Mouse (Mus musculus) lung, postnatal 14 days (tissue): ENCODE measurements around the gene Mrtfa.

ENCODE experiments used
- DNase-seq: peaks from one replicate; pipeline ENCODE4 v3.0.0; 2021

Mrtfa gene

DNA sequence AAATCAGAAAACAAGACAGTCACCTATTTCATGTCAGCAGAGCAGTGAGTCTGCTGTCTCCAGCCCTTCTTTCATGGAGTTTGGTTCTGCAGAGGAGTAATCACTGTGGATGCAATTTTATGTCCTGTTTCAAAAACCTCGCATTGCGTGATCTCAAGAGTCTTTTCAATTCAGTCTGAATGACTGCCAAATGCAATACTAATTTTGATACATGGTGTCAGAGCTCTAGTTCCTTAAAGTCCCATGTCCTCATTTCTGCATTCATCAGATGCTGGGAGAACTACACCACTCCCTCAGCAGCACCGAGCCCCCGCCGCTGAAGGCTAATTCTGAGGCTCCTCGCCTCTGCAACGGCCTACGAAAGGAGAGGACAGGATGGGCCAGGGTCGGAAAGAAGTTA, 166.7 kb downstream of the Mrtfa start:
- no peak for DNase-seq

DNA sequence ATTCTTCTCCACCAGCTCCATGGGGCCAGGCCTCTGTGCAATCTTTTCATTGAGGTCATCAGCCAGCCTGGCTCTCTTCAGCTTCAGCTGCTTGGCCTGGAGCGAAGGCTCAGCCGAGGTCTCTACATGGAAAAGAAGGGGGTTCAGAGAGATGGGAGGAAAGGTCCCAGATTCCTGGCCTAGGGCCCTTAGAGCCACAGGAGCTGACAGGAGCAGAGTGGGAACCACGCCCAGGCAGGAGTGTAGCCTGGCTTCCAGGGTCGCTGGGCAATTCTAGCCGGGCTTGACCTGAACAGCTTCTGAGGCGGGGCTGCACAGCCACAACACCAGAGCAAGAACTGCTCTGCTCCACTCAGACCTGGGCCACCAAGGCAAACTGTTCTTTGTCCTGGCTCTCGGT, 168.1 kb downstream of the Mrtfa start:
- no peak for DNase-seq

GRCm38 (mm10) chr15:81021377-81021776, 169.2 kb downstream of the Mrtfa start:
- no peak for DNase-seq

DNA sequence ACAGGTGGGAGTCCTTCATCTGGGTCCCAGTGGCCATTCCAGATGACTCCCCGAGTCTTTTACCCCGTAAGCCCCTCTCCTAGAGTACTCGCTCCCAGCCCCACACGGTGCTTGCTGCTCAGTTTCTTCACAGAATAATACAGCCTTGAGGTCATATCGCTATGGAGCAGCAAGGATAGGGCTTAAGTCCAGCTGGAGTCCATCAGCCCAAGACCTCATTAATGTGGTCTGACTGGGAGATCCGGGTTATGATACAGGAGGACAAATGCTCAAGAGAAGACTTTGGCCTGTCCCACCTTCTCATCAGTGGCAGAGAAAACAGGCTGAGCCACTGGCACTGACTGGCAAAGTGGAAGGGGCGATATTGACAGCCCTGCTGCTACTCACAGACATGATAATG, 173.2 kb downstream of the Mrtfa start:
- DNase-seq, result peak; percentile 47

DNA sequence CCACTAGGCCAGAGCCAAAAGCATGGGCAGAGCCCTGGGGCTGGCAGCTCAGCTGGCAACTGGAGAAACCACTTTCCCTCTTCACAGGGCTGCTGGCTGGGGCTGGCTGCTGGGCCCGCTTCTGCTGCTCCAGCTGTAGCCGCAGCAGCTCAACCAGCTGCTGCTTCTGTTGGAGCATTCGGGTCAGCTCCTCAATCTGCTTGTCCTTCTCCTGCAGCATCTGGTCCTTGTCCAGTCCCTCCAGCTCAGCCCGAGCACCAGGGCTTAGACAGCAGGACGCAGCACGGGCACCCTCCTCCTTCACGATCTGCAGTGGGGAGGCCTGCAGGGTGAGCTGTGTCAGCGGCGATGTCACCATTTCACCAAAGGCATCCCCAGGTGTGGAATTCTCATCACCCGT, 174.1 kb downstream of the Mrtfa start:
- no peak for DNase-seq

DNA sequence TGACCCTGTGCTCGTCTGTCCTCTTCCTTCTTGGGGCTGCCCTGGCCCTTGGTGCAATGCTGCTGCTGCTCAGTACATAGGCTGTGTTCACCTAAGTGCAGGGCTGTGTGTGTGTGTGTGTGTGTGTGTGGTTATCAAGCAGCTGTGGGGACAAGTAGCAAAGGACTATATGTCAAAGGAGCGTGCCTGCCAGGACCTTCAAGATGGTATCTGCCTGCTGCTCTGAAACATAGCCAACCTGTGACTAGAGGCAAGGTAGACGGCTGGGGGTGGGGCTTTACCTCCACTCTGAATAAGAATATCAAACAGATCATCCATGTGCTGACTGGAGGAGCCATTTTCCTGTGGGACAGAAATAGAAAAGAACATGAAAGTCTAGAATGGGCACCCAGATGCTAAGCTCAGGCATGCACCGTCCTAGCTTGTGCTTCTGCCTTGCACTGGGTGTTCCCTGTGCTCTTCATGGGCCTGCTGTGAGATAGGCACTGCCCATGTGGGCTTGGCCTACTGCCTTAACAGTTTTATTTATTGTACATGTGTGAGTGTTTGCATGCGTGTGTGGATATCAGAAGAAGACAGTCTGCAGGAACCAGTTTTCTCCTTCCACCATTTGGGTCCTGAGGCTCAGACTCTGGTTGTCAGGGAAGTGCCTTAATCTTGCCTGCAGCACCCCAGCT, 175.4 kb downstream of the Mrtfa start:
- no peak for DNase-seq

DNA sequence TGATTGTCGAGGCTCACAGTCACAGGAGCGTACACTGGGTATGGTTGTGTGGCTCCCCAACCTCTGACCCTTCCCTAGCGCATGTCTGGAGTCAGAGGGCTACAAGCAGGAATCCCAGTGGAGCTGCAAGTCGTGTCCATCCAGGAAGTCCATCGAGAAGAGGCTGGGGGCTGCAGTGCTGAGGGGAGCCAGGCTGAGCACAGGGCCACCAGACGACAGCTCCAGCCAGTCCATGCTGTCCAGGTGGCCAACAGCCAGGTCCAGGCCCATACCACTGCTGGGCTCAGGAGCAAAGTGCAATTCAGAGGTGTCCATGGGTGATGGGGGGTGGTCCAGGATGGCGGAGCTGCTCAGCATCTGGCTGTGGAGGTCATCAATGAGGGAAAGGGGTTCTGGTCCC, 177.4 kb downstream of the Mrtfa start:
- no peak for DNase-seq

DNA sequence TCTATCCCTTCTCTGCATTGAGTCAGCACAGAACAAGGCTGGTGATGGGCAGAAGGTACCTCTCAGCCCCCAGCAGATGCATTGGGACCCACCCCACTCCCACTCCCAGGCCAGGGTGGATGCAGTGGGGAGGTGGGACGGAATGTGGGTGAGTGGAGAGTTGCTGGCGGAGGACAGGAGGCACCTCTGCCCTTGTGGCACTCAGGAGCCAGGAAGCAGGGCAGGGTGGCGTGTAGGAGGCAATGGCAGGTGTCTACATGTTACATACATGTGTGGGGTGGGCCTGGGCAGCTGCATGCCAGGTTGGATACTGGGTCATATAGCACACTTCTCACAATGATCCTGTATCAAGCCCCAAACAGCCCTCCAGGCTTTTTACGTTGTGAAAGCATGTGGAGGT, 178.2 kb downstream of the Mrtfa start:
- DNase-seq, result no peak

DNA sequence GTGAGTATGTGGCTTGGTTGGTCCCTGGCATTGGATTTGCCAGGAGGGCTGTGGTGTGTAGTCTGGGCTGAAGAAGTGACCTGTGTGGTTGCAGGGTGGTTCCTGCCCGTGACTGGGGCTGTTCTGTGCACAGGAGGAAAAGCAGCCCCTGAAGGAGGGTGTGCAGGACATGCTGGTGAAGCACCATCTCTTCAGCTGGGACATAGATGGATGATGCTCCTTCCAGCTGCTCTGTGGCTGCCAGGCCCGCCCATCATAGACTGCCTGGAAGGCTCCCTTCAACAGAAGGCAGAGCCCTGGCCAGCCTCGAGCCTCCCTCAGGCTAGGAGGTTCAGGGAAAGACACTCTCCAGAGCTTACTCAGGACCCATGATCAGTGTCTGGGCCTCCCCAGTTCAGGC, 179.0 kb downstream of the Mrtfa start:
- DNase-seq, result no peak

DNA sequence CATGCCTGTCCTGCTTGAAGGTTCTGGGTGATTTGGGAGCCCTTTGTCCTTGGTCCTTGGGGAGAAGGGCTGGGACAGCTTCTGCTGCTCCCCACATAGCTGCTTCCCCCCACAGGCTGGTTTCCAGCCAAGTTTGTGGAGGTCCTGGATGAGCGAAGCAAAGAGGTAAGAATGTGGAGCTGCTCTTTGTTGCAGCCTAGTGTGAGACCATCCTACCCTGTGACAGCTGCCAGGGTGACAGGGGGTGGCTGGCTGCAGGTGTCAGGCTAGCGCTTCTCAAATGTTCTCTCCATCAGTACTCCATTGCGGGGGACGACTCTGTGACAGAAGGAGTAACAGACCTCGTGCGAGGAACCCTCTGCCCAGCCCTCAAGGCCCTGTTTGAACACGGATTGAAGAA, 180.4 kb downstream of the Mrtfa start:
- no peak for DNase-seq

DNA sequence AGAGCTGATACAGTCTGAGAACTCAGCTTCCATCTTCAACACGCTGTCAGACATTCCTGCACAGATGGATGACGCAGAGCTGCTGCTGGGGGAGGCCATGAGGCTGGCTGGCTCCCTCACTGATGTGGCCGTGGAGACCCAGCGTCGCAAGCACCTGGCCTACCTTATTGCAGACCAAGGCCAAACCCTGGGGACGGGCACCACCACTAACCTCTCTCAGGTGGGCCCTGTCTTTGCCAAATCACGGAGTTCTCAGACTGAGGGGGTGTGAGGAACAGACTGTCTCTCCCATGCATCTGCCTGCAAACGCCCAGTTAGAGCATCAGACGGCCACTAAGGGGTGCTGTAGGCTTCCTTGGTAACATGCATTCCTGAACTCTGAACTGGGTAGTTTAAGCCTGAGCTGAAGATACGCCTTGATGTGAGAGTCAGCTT, 181.9 kb downstream of the Mrtfa start:
- peak; percentile 36 for DNase-seq

DNA sequence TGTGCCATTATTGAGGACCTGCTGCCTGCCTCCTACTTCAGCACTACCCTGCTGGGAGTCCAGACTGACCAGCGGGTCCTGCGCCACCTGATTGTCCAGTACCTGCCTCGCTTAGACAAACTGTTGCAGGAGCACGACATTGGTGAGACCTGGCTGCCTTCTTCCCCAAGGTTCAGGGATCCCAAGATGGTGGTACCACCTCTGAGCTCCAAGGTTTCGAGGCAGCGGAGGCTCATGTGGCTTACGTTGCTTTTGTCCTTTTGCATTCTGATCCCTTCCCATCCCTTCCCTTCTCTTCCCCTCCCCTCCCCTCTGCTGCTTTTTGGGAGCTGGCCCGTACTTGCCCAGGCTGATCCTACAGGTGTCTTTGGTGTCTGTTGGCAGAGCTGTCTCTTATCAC, 182.7 kb downstream of the Mrtfa start:
- DNase-seq, result no peak

DNA sequence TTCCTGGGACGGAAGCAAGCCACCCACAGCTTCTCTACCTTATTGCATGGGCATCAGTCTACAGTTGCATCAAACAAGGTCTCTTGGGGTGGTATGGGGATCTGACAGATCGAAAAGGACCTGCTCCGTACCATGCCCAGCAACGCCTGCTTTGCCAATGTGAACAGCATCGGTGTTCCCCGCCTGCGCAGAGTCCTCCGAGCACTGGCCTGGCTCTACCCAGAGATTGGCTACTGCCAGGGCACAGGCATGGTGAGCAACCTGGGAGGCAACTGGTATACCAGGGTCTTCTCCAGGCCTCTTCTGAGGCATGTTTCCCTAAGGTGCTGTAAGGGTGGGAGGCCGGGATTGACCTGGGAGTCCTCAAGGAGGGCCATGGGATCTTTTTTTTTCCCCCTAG, 183.2 kb downstream of the Mrtfa start:
- DNase-seq, result no peak

- DNase-seq, result no peak
These were observed 184.3 kb downstream of the Mrtfa start for GRCm38 (mm10) chr15:81006127-81006735.

DNA sequence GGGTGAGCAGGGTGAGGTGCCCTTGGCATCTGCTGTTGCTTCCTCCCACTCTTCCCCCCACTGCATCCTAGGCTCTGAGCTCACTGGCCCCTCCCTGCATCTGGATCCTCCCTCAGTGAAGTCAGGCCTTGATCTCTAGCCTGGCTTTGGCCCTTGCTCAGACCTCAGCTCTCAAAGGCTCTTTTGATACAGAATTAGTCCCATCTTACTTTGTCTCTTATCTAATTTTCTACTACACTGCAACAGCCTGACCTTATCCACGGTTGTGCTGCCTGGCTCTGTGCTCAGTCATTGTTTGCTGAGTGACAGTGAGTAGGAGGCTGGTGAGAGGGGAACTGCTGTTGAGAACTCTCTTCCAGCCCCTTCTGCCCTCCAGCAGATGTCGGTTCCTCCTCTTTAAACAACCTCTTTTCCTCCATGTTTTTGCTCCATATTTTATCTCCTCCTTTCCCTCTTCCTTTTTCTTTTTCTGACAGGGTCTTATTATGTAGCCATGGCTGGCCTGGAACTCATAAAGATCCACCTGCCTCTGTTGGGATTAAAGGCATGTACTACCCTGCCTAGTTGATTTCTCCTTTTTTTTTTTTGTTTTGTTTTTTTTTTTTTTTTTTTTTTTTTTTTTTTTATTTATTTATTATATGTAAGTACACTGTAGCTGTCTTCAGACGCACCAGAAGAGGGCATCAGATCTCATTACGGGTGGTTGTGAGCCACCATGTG, 190.0 kb downstream of the Mrtfa start:
- no peak for DNase-seq

DNA sequence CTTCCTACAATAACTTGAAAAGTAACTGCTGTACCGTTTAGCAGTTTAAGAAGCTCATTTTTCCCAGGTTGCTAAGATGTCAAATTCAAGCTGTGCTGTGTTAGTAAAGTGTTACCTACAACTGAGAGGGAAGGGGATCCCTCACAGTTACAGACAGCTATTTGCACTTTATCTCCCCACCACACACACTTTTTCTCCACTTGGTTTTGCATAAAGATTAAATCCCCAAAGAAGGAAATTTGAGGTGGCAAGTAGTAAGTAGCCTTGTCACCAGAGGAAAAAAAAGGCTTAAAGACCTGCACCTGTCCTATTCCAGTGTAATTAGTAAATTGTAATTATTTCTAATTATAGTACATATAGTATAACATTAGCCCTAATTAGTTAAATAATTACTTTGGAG, 193.5 kb downstream of the Mrtfa start:
- DNase-seq, result no peak

GRCm38 (mm10) chr15:80996090-80996835, 194.3 kb downstream of the Mrtfa start:
- no peak for DNase-seq

GRCm38 (mm10) chr15:80994959-80995358, 195.6 kb downstream of the Mrtfa start:
- DNase-seq, result no peak

DNA sequence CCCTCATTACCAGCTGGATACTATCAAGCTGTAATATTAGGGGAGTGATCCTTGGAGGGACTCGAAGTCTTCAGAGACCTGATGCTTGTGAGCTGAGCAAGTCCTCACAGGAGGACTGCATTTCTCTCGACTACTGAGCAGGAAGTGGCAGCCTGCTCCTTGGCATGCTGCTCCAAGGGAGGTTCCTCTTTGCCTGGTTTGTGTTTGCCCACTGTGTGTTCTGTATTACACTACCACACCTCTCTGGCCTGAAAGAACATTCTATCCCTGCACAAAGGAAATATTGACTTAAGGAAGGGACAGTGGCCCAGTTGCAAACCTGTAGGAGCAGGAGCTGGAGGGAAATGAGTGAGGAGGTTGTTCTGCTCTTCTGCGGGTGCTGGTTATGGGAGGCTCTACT, 200.8 kb downstream of the Mrtfa start:
- DNase-seq, result peak; percentile 50

DNA sequence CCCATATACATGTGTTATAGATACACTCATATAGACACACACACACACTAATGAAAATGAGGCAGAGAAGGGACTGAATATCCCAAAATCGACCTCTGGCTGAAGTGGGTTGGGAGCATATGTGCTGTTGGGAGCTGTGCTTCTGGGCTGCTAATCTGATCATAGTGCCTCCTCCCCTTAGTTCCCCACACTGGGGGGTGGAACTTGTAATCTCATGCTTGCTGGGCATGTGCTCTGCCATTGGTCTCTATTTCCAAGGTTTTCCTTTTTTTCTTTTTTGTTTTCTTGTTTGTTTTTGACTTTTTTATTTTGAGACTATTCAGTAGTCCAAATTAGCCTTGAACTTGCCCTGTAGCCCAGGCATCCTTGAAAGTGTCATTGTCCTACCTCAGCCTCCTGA, 202.2 kb downstream of the Mrtfa start:
- no peak for DNase-seq

- DNase-seq, result no peak
These were observed 207.3 kb downstream of the Mrtfa start for GRCm38 (mm10) chr15:80983264-80983663.

GRCm38 (mm10) chr15:80981176-80981575, 209.4 kb downstream of the Mrtfa start:
- DNase-seq, result no peak

DNA sequence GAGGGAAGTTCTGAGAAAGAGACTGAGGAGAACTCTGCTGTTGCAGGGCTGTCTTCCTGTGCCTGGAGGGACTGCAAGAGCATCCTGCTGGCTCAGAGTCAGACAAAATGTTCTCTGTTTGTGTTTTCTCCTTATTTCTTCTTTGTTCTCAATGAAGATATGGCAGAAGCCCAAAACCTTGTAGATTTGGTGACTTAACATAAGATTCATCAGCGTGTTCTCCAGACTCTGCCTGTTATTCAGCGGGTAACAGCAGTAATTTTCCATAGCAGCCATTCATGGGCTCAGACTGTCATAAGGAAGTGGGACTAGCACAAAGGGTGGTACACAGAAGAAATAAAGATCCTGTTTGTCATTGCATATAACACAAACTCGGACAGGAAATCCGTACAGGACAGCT, 210.9 kb downstream of the Mrtfa start:
- no peak for DNase-seq
